Mouse (Mus musculus): ENCODE measurements around the gene 4932438H23Rik.
A peak's percentile ranks its signal among the peaks of the same experiment; 100 is the strongest.

4932438H23Rik gene

GRCm38 (mm10) chr16:91056043-91056821 is 38.7 kb downstream of the 4932438H23Rik start:
- DNase-seq (ENCODE audit: low spot score), result peak; percentile 38

GRCm38 (mm10) chr16:91055150-91055549 is 39.8 kb downstream of the 4932438H23Rik start:
- no peak for DNase-seq (ENCODE audit: low spot score)

GRCm38 (mm10) chr16:91053599-91053998 is 41.3 kb downstream of the 4932438H23Rik start:
- no peak for DNase-seq (ENCODE audit: low spot score)

GRCm38 (mm10) chr16:91045511-91045910 is 49.4 kb downstream of the 4932438H23Rik start:
- DNase-seq (ENCODE audit: low spot score), result peak; percentile 49

- peak; percentile 99 for DNase-seq (ENCODE audit: low spot score)
These were observed 50.4 kb downstream of the 4932438H23Rik start, which contains the start of gene Paxbp1 for GRCm38 (mm10) chr16:91044270-91045182. Paxbp1 (minus strand) TSS chr16:91044543.

- peak; percentile 63 for DNase-seq (ENCODE audit: low spot score)
These were observed 51.3 kb downstream of the 4932438H23Rik start for GRCm38 (mm10) chr16:91043461-91044248.

- DNase-seq (ENCODE audit: low spot score), result no peak
These were observed 52.3 kb downstream of the 4932438H23Rik start for GRCm38 (mm10) chr16:91042640-91043039.

- DNase-seq (ENCODE audit: low spot score), result no peak
These were observed 59.1 kb downstream of the 4932438H23Rik start for GRCm38 (mm10) chr16:91035866-91036265.

GRCm38 (mm10) chr16:91030751-91031150 is 64.2 kb downstream of the 4932438H23Rik start:
- DNase-seq (ENCODE audit: low spot score), result no peak

GRCm38 (mm10) chr16:91029901-91030300 is 65.0 kb downstream of the 4932438H23Rik start:
- no peak for DNase-seq (ENCODE audit: low spot score)

- DNase-seq (ENCODE audit: low spot score), result no peak
These were observed 65.7 kb downstream of the 4932438H23Rik start for GRCm38 (mm10) chr16:91029161-91029743.

GRCm38 (mm10) chr16:91026290-91026689 is 68.6 kb downstream of the 4932438H23Rik start:
- no peak for DNase-seq (ENCODE audit: low spot score)

GRCm38 (mm10) chr16:91023384-91023783 is 71.5 kb downstream of the 4932438H23Rik start:
- DNase-seq (ENCODE audit: low spot score), result no peak

- no peak for DNase-seq (ENCODE audit: low spot score)
These were observed 74.0 kb downstream of the 4932438H23Rik start for GRCm38 (mm10) chr16:91020842-91021483.

GRCm38 (mm10) chr16:91019476-91019875 is 75.4 kb downstream of the 4932438H23Rik start:
- no peak for DNase-seq (ENCODE audit: low spot score)

- no peak for DNase-seq (ENCODE audit: low spot score)
These were observed 79.2 kb downstream of the 4932438H23Rik start for GRCm38 (mm10) chr16:91015761-91016160.

- DNase-seq (ENCODE audit: low spot score), result no peak
These were observed 83.1 kb downstream of the 4932438H23Rik start for GRCm38 (mm10) chr16:91011847-91012246.

- DNase-seq (ENCODE audit: low spot score), result peak; percentile 92
These were observed 83.8 kb downstream of the 4932438H23Rik start, which contains the start of gene Synj1 for GRCm38 (mm10) chr16:91011021-91011683. Synj1 (minus strand) TSS chr16:91011308.

GRCm38 (mm10) chr16:91010581-91011020 is 84.3 kb downstream of the 4932438H23Rik start:
- no peak for DNase-seq (ENCODE audit: low spot score)

- DNase-seq (ENCODE audit: low spot score), result no peak
These were observed 84.9 kb downstream of the 4932438H23Rik start for GRCm38 (mm10) chr16:91009942-91010529.
